Mouse (Mus musculus): ENCODE results near the gene Imp4.

Imp4 gene

DNA sequence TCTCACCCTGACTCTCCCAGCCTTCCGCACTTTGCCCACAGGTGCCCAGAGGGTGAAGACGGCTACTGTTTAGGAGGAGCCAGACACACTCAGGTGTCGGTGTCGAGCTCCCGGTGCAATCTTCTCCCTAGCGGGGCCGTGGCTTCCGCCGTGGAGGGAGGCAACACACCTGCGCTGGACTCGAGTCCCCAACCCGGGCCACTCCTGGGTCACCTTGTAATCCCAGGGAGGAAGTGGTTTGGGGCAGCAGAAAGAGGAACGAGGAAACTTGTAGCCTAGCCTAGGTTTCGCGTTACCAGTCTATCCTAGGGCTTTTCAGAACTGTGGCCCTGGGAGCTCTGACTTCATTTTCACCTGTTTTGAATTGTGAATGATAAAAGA is 20.4 kb downstream of the Imp4 start:
- DNase-seq (ENCODE audit: low spot score in 2 of 2), result no peak

- peak in 1 of 2 experiments; percentile 77 for DNase-seq (ENCODE audit: low spot score in 2 of 2)
Measured at GRCm38 (mm10) chr1:34462766-34463165, 23.1 kb downstream of the Imp4 start.

DNA sequence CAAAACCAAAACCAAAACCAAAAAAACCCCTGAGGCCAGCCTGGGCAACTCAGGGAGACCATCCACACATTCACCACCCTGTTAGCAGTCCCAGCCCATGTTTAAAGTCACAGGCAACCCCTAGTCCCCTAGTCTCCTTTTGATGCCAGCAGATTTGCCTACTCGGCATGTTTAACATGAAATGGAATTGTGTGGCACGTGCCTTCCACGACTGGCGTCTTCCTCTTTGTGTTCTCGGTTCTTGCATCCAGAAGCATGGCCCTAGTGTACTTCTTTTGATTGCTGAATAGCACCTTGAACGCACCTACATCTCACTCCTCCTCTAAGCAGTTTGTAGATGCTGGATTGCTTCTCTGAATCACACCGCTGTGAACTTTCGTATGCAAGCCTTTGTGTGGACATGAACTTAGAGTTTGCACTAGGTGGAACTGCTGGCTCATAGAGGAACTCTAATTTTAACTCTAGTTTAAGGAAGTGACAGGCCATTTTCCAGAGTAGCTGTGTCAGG is 24.7 kb downstream of the Imp4 start:
- DNase-seq (ENCODE audit: low spot score in 2 of 2), result no peak

- DNase-seq (ENCODE audit: low spot score in 2 of 2), result no peak
Measured at GRCm38 (mm10) chr1:34465445-34465844, 25.8 kb downstream of the Imp4 start.

- no peak for DNase-seq (ENCODE audit: low spot score in 2 of 2)
Measured at GRCm38 (mm10) chr1:34468051-34468450, 28.4 kb downstream of the Imp4 start.

GRCm38 (mm10) chr1:34468500-34468899 is 28.8 kb downstream of the Imp4 start:
- DNase-seq (ENCODE audit: low spot score in 2 of 2), result no peak

DNA sequence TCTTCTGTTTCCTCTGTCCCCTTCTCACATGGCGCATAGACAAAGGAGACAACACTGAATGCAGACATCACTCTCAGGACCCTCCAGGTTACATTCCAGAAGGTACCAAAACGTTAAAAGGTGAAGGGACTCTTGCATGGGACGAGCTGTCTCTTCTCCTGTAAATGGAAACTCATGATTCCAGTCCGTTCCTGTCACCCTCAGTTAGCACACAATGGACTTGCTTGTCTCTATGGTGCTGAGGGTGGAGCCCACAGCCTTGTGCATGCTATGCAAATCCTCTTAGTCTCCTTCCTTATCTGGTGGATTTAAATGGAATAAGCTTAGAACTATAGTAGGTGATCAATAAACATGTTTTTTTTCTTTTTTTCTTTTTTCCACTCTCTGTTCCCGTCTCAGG is 30.1 kb downstream of the Imp4 start:
- DNase-seq (ENCODE audit: low spot score in 2 of 2), result no peak

- peak in 1 of 2 experiments; percentile 43 for DNase-seq (ENCODE audit: low spot score in 2 of 2)
Measured at GRCm38 (mm10) chr1:34472427-34473300, 33.0 kb downstream of the Imp4 start.

DNA sequence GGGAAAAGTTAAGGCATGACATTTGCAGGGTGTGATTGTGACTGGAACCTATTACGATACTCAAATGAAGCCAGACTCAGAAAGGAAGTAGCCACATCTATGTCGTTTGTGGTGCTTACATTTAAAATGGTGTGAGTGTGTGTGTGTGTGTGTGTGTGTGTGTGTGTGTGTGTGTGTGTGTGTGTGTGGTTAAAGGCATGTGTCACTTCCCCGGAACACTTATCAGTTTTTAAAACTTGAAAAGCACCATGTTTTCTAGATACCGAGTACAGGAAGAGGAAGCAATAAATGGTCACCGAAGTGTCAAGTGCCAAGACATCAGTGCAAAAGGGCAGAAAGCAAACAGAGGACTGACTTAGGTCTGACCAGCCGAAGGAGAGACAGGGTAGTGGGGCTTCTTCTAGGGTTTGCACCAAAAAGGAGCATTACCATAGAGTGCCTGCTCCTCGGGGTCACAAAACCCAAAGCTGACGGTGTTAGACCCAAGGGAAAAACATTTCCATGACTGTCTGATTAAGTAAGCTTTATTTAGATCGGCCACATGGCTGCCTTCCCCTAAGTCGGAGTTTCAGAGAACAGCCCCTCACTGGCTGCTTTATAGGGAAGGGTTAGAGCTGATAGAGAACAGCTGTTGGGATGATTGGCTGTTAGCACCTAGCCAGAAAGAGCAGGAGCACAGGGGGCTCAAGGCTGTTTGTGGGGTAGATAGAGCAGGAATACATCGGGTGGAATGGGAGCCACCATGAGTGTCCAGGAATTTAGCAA is 39.4 kb downstream of the Imp4 start:
- no peak for DNase-seq (ENCODE audit: low spot score in 2 of 2)

- DNase-seq (ENCODE audit: low spot score in 2 of 2), result no peak
Measured at GRCm38 (mm10) chr1:34480801-34481200, 41.1 kb downstream of the Imp4 start.

- no peak for DNase-seq (ENCODE audit: low spot score in 2 of 2)
Measured at GRCm38 (mm10) chr1:34481920-34482669, 42.4 kb downstream of the Imp4 start.

DNA sequence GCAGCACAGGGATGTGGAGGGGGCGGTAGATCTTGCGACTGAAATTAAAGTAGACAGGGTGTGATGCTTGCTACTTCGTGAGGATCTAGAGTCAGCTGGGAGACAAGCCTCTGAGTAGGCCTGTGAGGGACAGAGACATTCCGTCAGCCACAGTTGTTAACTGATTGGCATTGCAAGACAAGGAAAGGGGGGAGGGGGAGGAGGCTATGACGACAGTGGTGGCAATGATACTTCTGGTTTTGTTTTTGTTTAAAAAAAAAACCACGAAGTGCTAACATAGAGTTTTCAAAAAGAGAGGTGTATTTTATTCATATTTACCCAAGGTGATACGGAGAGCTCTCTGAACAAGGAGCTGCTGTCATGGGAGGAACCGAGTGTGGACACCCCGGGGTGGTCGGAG is 44.8 kb downstream of the Imp4 start:
- DNase-seq (ENCODE audit: low spot score in 2 of 2), result no peak

- DNase-seq (ENCODE audit: low spot score in 2 of 2), result peak; percentile 77 to 79
Measured at GRCm38 (mm10) chr1:34485461-34486188, 46.0 kb downstream of the Imp4 start.

- DNase-seq (ENCODE audit: low spot score in 2 of 2), result no peak
Measured at GRCm38 (mm10) chr1:34487383-34487782, 47.7 kb downstream of the Imp4 start.

GRCm38 (mm10) chr1:34489852-34490541 is 50.3 kb downstream of the Imp4 start:
- DNase-seq (ENCODE audit: low spot score in 2 of 2), result no peak

- DNase-seq (ENCODE audit: low spot score in 2 of 2), result no peak
Measured at GRCm38 (mm10) chr1:34491480-34491879, 51.8 kb downstream of the Imp4 start.
